Comparison of ENCODE assay signal across 11 mouse cellular contexts in genomic region chr3:149330716-149331115, GRCm38 (mm10).
A peak's percentile ranks its signal among the peaks of the same experiment; 100 is the strongest.
DNase-seq lines count a peak whose midpoint lies in the region; ATAC-seq and TF ChIP-seq lines count a peak whose summit lies in the region.
"Had no signal": no experiment of that assay in that cellular context is flagged by ENCODE, and none has a peak within 500 bp of the region (broad histone marks: within the 10 kb centered on the region; RNA-seq: fewer than 3 reads in every experiment).

No protein-coding gene starts in this region.

- DNase-seq in ZHBTc4 (ENCODE audit: low read depth, low spot score) = peak; percentile 11
- DNase-seq in adrenal gland, postnatal 25 days = peak; percentile 20
- DNase-seq in heart, postnatal 0 days (ENCODE audit: low spot score) = peak; percentile 42
- DNase-seq in kidney, postnatal 36 days = peak; percentile 57 to 76
- DNase-seq in hindbrain, embryonic 11.5 days (ENCODE audit: low spot score) = no peak
- no peak for DNase-seq in layer of hippocampus, postnatal 10 days (ENCODE audit: low spot score in 2 of 2)
- no peak for DNase-seq in embryo, embryonic 11 days
- DNase-seq in urinary bladder, adult 2 months (ENCODE audit: low spot score) = no peak
- DNase-seq: right cerebral cortex, postnatal 14 days had no signal

- peak overlapping the region; percentile 54; the same call in 1 of the 2 replicates for H3K27ac ChIP-seq in heart, postnatal 0 days (ENCODE audit: low read depth)
- H3K27ac ChIP-seq in hindbrain, embryonic 11.5 days (ENCODE audit: low read depth, low read length) = no peak overlapping the region
- H3K27ac ChIP-seq: embryonic facial prominence, embryonic 13.5 days had no signal

- no peak overlapping the region for H3K4me3 ChIP-seq in heart, postnatal 0 days (ENCODE audit: low read depth, low read length)
- H3K4me3 ChIP-seq in hindbrain, embryonic 11.5 days (ENCODE audit: low read depth, low read length) = no peak overlapping the region
- H3K4me3 ChIP-seq: embryonic facial prominence, embryonic 13.5 days had no signal

- TF ChIP-seq EP300 in heart, postnatal 0 days (IDR thresholded peaks at IDR 0.05; ENCODE audit: low read depth) = peak; percentile 83

- ATAC-seq in heart, postnatal 0 days (ENCODE audit: insufficient read depth, low read depth) = peak; percentile 84
- ATAC-seq in hindbrain, embryonic 11.5 days (ENCODE audit: low FRiP score) = no peak

- WGBS in heart, postnatal 0 days = 66% methylated on average over 10 of the region's 10 CpGs
- 78% methylated on average over 10 of the region's 10 CpGs for WGBS in hindbrain, embryonic 11.5 days

- no peaks in the 10 kb centered on the region for H3K9me3 ChIP-seq in heart, postnatal 0 days (replicated peaks; ENCODE audit: control insufficient read depth, low read length)
- H3K9me3 ChIP-seq in hindbrain, embryonic 11.5 days (ENCODE audit: control insufficient read depth, low read length) = no peaks in the 10 kb centered on the region
- H3K9me3 ChIP-seq: embryonic facial prominence, embryonic 13.5 days had no signal

- H3K4me2 ChIP-seq in heart, postnatal 0 days (ENCODE audit: low read depth, low read length) = no peak overlapping the region
- no peak overlapping the region for H3K4me2 ChIP-seq in hindbrain, embryonic 11.5 days (replicated peaks; ENCODE audit: low read depth, low read length)
- H3K4me2 ChIP-seq: embryonic facial prominence, embryonic 13.5 days had no signal

- H3K9ac ChIP-seq in heart, postnatal 0 days (replicated peaks; ENCODE audit: low read depth, low read length) = no peak overlapping the region
- no peak overlapping the region for H3K9ac ChIP-seq in hindbrain, embryonic 11.5 days (ENCODE audit: low read depth, low read length)
- H3K9ac ChIP-seq: embryonic facial prominence, embryonic 13.5 days had no signal

- no peak for TF ChIP-seq CTCF in heart, postnatal 0 days (IDR thresholded peaks at IDR 0.05; ENCODE audit: low read depth)

- peaks cover 11% of the 10 kb centered on the region; the same call in 1 of the 2 replicates for H3K4me1 ChIP-seq in heart, postnatal 0 days (ENCODE audit: control insufficient read depth, insufficient read depth)
- peaks cover 2% of the 10 kb centered on the region for H3K4me1 ChIP-seq in hindbrain, embryonic 11.5 days (replicated peaks; ENCODE audit: control insufficient read depth, insufficient read depth, low read length)

- H3K36me3 ChIP-seq in heart, postnatal 0 days (replicated peaks; ENCODE audit: control insufficient read depth, insufficient read depth, low read length) = no peaks in the 10 kb centered on the region
- H3K36me3 ChIP-seq in hindbrain, embryonic 11.5 days (ENCODE audit: control insufficient read depth, insufficient read depth, low read length) = no peaks in the 10 kb centered on the region
- H3K36me3 ChIP-seq: embryonic facial prominence, embryonic 13.5 days; G1E had no signal

- no peaks in the 10 kb centered on the region for H3K27me3 ChIP-seq in heart, postnatal 0 days (ENCODE audit: control insufficient read depth, insufficient read depth, low read length)
- H3K27me3 ChIP-seq in hindbrain, embryonic 11.5 days (ENCODE audit: control insufficient read depth, insufficient read depth, low read length) = peaks cover 4% of the 10 kb centered on the region; the same call in 1 of the 2 replicates

Comparison
In these comparisons a context has a peak if more than half of its experiments do, and no peak if none do; other contexts are left out.
1. DNase-seq: peak in ZHBTc4 (single experiment), adrenal gland, postnatal 25 days (single experiment), heart, postnatal 0 days (single experiment) and kidney, postnatal 36 days (2 of 2); none in hindbrain, embryonic 11.5 days (single experiment), layer of hippocampus, postnatal 10 days (0 of 2), embryo, embryonic 11 days (single experiment) and urinary bladder, adult 2 months (single experiment).